Mouse (Mus musculus) limb, embryonic 15.5 days (tissue): ENCODE results near the gene Med16. TPM values are rescaled to one million over a fixed set of nuclear protein-coding genes. Genes with fewer than 3 reads are reported as not detected.

ENCODE experiments used
- ATAC-seq: fragments of 200-750 bp; cut with Nextera tagmentation; 2 replicates; pipeline ENCODE4 v1.8.0; 2017; ENCODE audit warnings: low read depth, moderate TSS enrichment; ENCODE audit not compliant: insufficient number of reproducible peaks, low FRiP score, low TSS enrichment
- H3K27ac ChIP-seq: fragments of 300-500 bp; sonication (generic); 2 replicates; pipeline ENCODE4 v1.5.1; 2015; ENCODE audit warnings: moderate library complexity, mild to moderate bottlenecking, inconsistent platforms
- H3K27me3 ChIP-seq: fragments of 300-500 bp; sonication (generic); 2 replicates; pipeline ENCODE4 v1.6.1; 2015; ENCODE audit warnings: inconsistent platforms
- H3K36me3 ChIP-seq: fragments of 300-500 bp; sonication (generic); 2 replicates; pipeline ENCODE4 v1.6.1; 2015; ENCODE audit warnings: inconsistent platforms
- H3K4me1 ChIP-seq: fragments of 300-500 bp; sonication (generic); 2 replicates; pipeline ENCODE4 v1.6.1; 2015; ENCODE audit warnings: inconsistent platforms
- H3K4me2 ChIP-seq: fragments of 300-500 bp; sonication (generic); 2 replicates; pipeline ENCODE4 v1.6.1; 2015; ENCODE audit warnings: mild to moderate bottlenecking, inconsistent platforms
- H3K4me3 ChIP-seq: fragments of 300-500 bp; sonication (generic); 2 replicates; pipeline ENCODE4 v1.5.1; 2015; ENCODE audit warnings: mild to moderate bottlenecking, inconsistent platforms
- H3K9ac ChIP-seq: fragments of 300-500 bp; sonication (generic); 2 replicates; pipeline ENCODE4 v1.6.1; 2015; ENCODE audit warnings: inconsistent platforms
- H3K9me3 ChIP-seq: fragments of 300-500 bp; sonication (generic); 2 replicates; pipeline ENCODE4 v1.6.1; 2016; ENCODE audit warnings: inconsistent platforms
- WGBS: fragments of 180-500 bp; shearing (Covaris S2); methylation state at CpG from one replicate; pipeline ENCODE4 v1.1.7; 2015; 5-methylcytosine and 5-hydroxymethylcytosine counted together
- polyA plus RNA-seq: library from polyadenylated mRNA; unstranded; fragments of >200 nt; fragmentation: Nextera tagmentation; extraction: Ambion mirVana; gene quantifications from 2 replicates; pipeline ENCODE4 v1.2.1, GENCODE M21; 2015

Med16 gene
- polyA plus RNA-seq, 1 experiment from 2014 or later = 37.7 TPM

- H3K27ac ChIP-seq = peak overlapping the region; percentile 43; the same call in 1 of the 2 replicates
- H3K4me3 ChIP-seq = no peak overlapping the region
- H3K9ac ChIP-seq = peak overlapping the region; percentile 4; the same call in 1 of the 2 replicates
- ATAC-seq = no peak
- peaks cover 76% of the 10 kb centered on the region for H3K36me3 ChIP-seq
- no peaks in the 10 kb centered on the region for H3K9me3 ChIP-seq
- peaks cover 62% of the 10 kb centered on the region for H3K4me1 ChIP-seq
- WGBS = 89% methylated on average over 26 of the region's 26 CpGs
- no peaks in the 10 kb centered on the region for H3K27me3 ChIP-seq
- H3K4me2 ChIP-seq = no peak overlapping the region
Measured at GRCm38 (mm10) chr10:79860079-79860911, 48.4 kb downstream of the Med16 start.

- H3K9ac ChIP-seq = no peak overlapping the region; the same call in 1 of the 2 replicates
- H3K36me3 ChIP-seq = peaks cover 69% of the 10 kb centered on the region
- 76% methylated on average over 11 of the region's 11 CpGs for WGBS
- no peak for ATAC-seq
- peak overlapping the region; percentile 67; the same call in 1 of the 2 replicates for H3K27ac ChIP-seq
- H3K4me2 ChIP-seq = no peak overlapping the region
- H3K4me1 ChIP-seq = peaks cover 55% of the 10 kb centered on the region
- no peak overlapping the region for H3K4me3 ChIP-seq
- H3K9me3 ChIP-seq = no peaks in the 10 kb centered on the region
- H3K27me3 ChIP-seq = no peaks in the 10 kb centered on the region
Measured at GRCm38 (mm10) chr10:79859116-79859515, 49.6 kb downstream of the Med16 start.

GRCm38 (mm10) chr10:79858416-79859074 is 50.2 kb downstream of the Med16 start:
- H3K4me3 ChIP-seq = peak overlapping the region; percentile 96
- peaks cover 68% of the 10 kb centered on the region for H3K36me3 ChIP-seq
- H3K4me2 ChIP-seq = peak overlapping the region; percentile 82
- H3K9me3 ChIP-seq = no peaks in the 10 kb centered on the region
- WGBS = 45% methylated on average over 17 of the region's 17 CpGs
- no peak for ATAC-seq
- peak overlapping the region; percentile 67 for H3K27ac ChIP-seq
- H3K9ac ChIP-seq = peak overlapping the region; percentile 5; the same call in 1 of the 2 replicates
- H3K4me1 ChIP-seq = peaks cover 55% of the 10 kb centered on the region
- no peaks in the 10 kb centered on the region for H3K27me3 ChIP-seq

- Histone ChIP-seq H3K4me1 (peaks cover 58% of the 10 kb centered on the region), H3K4me2 (peak overlapping the region; percentile 82), H3K9ac (peak overlapping the region; percentile 95; the same call in 1 of the 2 replicates), H3K4me3 (peak overlapping the region; percentile 96), H3K36me3 (peaks cover 62% of the 10 kb centered on the region), H3K9me3 (no peaks in the 10 kb centered on the region), H3K27me3 (no peaks in the 10 kb centered on the region), H3K27ac (peak overlapping the region; percentile 67)
- 65% methylated on average over 2 of the region's 2 CpGs for WGBS
- ATAC-seq = no peak
Measured at GRCm38 (mm10) chr10:79857894-79858293, 50.8 kb downstream of the Med16 start.

GRCm38 (mm10) chr10:79857452-79857811 is 51.3 kb downstream of the Med16 start:
- no peak for ATAC-seq
- WGBS = 13% methylated on average over 4 of the region's 4 CpGs
- peak overlapping the region; percentile 95 for H3K9ac ChIP-seq
- peaks cover 58% of the 10 kb centered on the region for H3K36me3 ChIP-seq
- H3K27ac ChIP-seq = peak overlapping the region; percentile 67
- no peaks in the 10 kb centered on the region for H3K27me3 ChIP-seq
- H3K4me1 ChIP-seq = peaks cover 60% of the 10 kb centered on the region
- peak overlapping the region; percentile 82 for H3K4me2 ChIP-seq
- peak overlapping the region; percentile 96 for H3K4me3 ChIP-seq
- H3K9me3 ChIP-seq = no peaks in the 10 kb centered on the region

- Histone ChIP-seq H3K4me2 (peak overlapping the region; percentile 82), H3K4me1 (peaks cover 66% of the 10 kb centered on the region), H3K36me3 (peaks cover 52% of the 10 kb centered on the region), H3K27me3 (no peaks in the 10 kb centered on the region), H3K9ac (peak overlapping the region; percentile 95), H3K9me3 (no peaks in the 10 kb centered on the region), H3K4me3 (peak overlapping the region; percentile 96), H3K27ac (peak overlapping the region; percentile 67)
- ATAC-seq = no peak
- WGBS = 33% methylated on average over 7 of the region's 7 CpGs
Measured at GRCm38 (mm10) chr10:79856704-79857451, 51.8 kb downstream of the Med16 start.

DNA sequence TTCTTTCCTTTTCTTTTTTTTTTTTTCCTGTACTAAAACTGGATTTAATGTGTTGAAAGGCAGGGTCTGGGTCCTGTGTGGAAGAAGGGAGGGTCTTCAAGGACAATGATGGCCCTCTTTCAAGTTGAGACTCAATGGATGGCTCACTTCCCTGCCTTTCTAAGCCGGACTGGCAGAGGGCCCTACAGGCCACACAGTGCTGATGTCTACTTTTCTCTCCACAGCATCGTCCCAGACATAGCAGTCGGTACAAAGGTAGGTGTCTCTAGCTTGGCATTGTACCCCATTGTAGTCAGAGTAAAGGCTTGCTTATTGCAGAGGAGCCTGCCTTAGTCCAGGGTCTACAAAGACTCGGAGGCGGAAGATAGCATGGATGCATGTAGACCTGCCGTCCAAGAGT is 52.4 kb downstream of the Med16 start:
- Histone ChIP-seq H3K4me1 (peaks cover 70% of the 10 kb centered on the region), H3K27me3 (no peaks in the 10 kb centered on the region), H3K27ac (peak overlapping the region; percentile 67), H3K4me3 (peak overlapping the region; percentile 96), H3K9me3 (no peaks in the 10 kb centered on the region), H3K9ac (peak overlapping the region; percentile 95), H3K36me3 (peaks cover 46% of the 10 kb centered on the region), H3K4me2 (peak overlapping the region; percentile 82)
- WGBS = 31% methylated on average over 6 of the region's 6 CpGs
- no peak for ATAC-seq

DNA sequence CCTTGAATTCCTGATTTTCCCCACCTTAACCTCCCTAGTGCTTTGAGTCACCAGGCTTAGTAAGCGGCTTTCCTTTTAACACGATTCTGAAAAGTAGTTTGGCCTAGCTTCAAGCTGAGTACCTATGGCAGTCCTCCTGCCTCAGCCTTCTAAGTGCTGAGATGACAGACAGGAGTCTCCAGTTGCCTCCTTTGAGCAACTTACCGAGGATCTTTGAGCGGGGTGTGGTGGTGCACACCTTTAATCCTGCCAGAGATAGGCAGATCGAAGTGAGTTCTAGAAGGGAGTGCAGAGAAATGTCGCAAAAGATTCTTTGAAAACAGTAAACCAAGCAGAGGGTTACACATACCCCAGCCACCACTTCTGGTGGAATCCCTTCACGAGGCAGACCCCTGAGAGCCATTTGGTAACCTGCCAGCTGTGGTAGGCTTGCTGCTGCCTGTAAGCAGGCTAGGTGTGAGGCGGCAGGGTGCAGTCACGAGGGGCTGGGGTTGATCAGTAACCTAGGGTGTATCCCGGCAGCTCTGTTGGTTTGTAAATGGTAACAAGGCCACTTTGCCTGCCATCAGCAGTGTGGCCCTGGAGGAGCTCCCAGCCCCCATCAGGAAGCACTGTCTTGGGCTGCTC is 53.1 kb downstream of the Med16 start:
- Histone ChIP-seq H3K4me3 (peak overlapping the region; percentile 96), H3K9me3 (no peaks in the 10 kb centered on the region), H3K27ac (peak overlapping the region; percentile 100), H3K4me1 (peaks cover 66% of the 10 kb centered on the region), H3K9ac (peak overlapping the region; percentile 95), H3K36me3 (peaks cover 40% of the 10 kb centered on the region), H3K4me2 (peak overlapping the region; percentile 82), H3K27me3 (no peaks in the 10 kb centered on the region)
- no peak for ATAC-seq
- WGBS = under 1% methylated on average over 10 of the region's 10 CpGs

GRCm38 (mm10) chr10:79854801-79855541 is 53.8 kb downstream of the Med16 start:
- Histone ChIP-seq H3K9ac (peak overlapping the region; percentile 95), H3K9me3 (no peaks in the 10 kb centered on the region), H3K4me1 (peaks cover 59% of the 10 kb centered on the region), H3K36me3 (peaks cover 33% of the 10 kb centered on the region), H3K4me2 (peak overlapping the region; percentile 82), H3K27me3 (no peaks in the 10 kb centered on the region), H3K27ac (peak overlapping the region; percentile 100), H3K4me3 (peak overlapping the region; percentile 96)
- under 1% methylated on average over 81 of the region's 83 CpGs for WGBS
- no peak for ATAC-seq

DNA sequence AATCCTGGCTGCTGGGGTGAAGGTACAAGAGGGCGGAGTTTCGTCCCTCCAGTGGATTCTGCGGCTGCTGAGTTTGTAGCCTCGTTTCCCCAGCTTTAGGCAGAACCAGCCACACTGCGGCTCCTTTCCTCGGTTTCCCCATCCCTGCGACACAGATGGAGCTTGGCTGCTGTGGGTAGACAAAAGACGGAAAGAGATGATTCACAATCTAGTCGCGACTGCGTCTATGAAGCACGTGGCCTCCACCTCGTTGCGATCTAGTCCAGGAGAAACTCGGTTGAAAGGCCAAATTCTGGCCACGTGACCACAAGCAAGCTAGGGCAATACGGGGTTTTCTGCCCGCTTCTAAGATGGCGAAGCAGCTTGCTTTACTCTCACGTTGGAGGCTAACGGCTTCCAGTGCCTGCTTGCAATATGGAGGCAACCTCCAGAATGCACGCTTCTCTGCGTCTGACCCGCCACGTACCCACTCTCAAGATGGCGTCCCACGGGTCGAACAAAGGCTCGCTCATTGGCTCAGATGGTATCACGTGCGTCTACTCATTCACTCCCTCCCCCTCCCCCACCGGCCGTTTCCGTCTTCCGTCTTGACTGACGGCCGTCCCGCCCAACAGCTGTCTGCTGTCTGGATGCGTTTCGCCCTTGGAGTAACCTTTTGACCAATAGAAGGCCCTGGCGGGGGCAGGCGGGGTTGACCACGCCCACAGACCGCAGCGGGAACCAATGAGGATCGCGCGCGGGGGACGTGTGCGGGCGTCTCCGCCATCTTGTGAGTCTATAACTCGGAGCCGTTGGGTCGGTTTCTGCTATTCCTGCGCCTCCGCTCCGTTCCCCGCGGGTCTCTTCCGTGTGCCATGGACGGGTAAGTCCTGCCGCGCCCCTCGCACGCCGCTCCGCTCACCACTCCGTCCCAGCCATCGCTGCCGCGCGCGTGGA is 54.6 kb downstream of the Med16 start, which contains the start of gene Ptbp1:
Gene Ptbp1, plus strand, starts transcription at position 568 of the 936 bp plus-strand sequence.
- ATAC-seq = peak; percentile 93
- Histone ChIP-seq H3K27ac (peak within 1 kb of the TSS; percentile 100), H3K36me3 (peaks cover 24% of the 10 kb centered on the region), H3K4me2 (peak within 1 kb of the TSS; percentile 82), H3K9me3 (no peaks in the 10 kb centered on the region), H3K27me3 (no peaks in the 10 kb centered on the region), H3K4me1 (peaks cover 50% of the 10 kb centered on the region), H3K9ac (peak within 1 kb of the TSS; percentile 95), H3K4me3 (peak within 1 kb of the TSS; percentile 96)
- WGBS = under 1% methylated on average over 75 of the region's 75 CpGs
